Mouse (Mus musculus) ES-Bruce4 (cell line): ENCODE measurements at regions not wholly inside any gene's neighbourhood (a gene's known extent, or its start where the extent isn't known, plus 50 kb on each side); places are given as distances from the start of the nearest gene placed in this dataset.

Experiments used
- CTCF ChIP-seq: IDR thresholded peaks from one replicate; pipeline ENCODE4 v1.8.1; 2011; ENCODE audit warnings: low read depth, low read length
- EP300 ChIP-seq: IDR thresholded peaks from 2 replicates; pipeline ENCODE4 v1.6.1; 2011; ENCODE audit warnings: low read depth, low read length; ENCODE audit not compliant: insufficient read depth
- POLR2A ChIP-seq: IDR thresholded peaks from one replicate; pipeline ENCODE4 v1.8.1; 2011; ENCODE audit warnings: low read length; ENCODE audit not compliant: insufficient read depth

DNA sequence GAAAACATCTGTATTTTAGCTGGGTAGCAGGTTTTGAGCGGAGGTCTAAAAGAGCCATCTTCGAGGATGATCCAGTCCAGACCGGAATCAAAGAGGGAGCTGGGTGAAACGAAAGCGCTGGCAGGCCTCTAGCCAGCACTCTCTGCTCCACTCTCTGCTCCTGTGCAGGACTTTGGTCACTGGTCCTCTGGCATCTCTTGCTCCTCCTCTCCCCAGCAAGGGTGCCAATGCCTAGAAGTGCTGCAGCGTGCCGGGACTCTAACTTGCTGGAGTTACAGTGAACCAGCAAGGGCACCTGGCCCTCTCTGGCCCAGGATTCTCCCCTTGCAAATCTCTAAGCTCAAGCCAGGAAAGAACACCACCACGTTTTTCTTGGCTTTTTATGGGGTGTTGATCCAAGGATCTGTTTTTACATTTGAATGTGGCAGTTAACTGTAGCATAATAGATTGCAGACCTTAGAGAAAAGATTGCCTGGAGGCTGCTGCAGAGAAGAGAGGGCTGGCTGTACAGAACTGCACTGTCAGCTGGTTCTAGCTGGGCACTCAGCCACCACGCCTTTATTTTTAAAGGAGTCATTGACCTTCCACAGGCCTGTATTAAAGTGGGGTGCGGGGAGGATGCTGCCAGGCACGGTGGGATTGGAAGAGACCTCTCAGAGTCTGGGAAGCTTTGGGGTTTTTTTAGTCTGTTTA, 101.1 kb upstream of the Sesn3 start:
- TF ChIP-seq CTCF (no peak), POLR2A (no peak), EP300 (peak; percentile 88; the same call in 1 of the 2 replicates)
